Comparison of ENCODE assay signal across 8 mouse cellular contexts in genomic region chr3:27161645-27162409, GRCm38 (mm10).
"Had no signal": no experiment of that assay in that cellular context is flagged by ENCODE, and none has a peak within 500 bp of the region (broad histone marks: within the 10 kb centered on the region; RNA-seq: fewer than 3 reads in every experiment).

No protein-coding gene starts in this region.

- DNase-seq: kidney, postnatal 14 days; liver; lung, adult 18-20 months; lung, postnatal 10 days; lung, postnatal 4 days; midbrain, embryonic 14.5 days; thymus, adult 18-20 months; thymus, postnatal 36 days had no signal
